Mouse (Mus musculus) Patski (cell line): ENCODE data around the gene Rsc1a1. TPM values are rescaled to one million over a fixed set of nuclear protein-coding genes. Genes with fewer than 3 reads are reported as not detected.

Experiments
- ATAC-seq: fragments of 100-300 bp; one replicate; pipeline ENCODE4 v1.8.0; 2021
- CTCF ChIA-PET: fragments of 350-600 bp; sonication (Branson Sonifier 250); formaldehyde crosslinking; loops from one replicate; lab custom pipeline; 2022; ENCODE audit warnings: inconsistent platforms; lab: Charles Lee
- POLR2A ChIA-PET: fragments of 350-600 bp; sonication (Branson Sonifier 250); formaldehyde crosslinking; loops from one replicate; lab custom pipeline; 2022; ENCODE audit warnings: antibody characterized with exemption, inconsistent platforms; lab: Charles Lee
- DNase-seq: peaks from one replicate; pipeline ENCODE4 v3.0.0-alpha.2; 2011; ENCODE audit warnings: low read depth, low spot score
- H3K27me3 ChIP-seq: fragments of 371-371 bp; one replicate; pipeline ENCODE4 v1.5.1; 2021
- CTCF ChIP-seq: fragments of 100-300 bp; IDR thresholded peaks from one replicate; pipeline ENCODE4 v1.5.1; 2021
- in situ Hi-C: fragments of 300-500 bp; cut with MboI; formaldehyde crosslinking; loops from 3 replicates; pipeline ENCODE4 v1.11.1; 2018; ENCODE audit warnings: low pct_unique_long_range_greater_than_20kb, mixed read lengths
- polyA plus RNA-seq: library from polyadenylated mRNA; unstranded; gene quantifications from one replicate; pipeline ENCODE4 v1.2.3, GENCODE M21; 2021

Rsc1a1 gene
- polyA plus RNA-seq, 1 experiment from 2014 or later, result 4.7 TPM

- POLR2A ChIA-PET, result interaction anchor here (1.3 kb wide), 1 partner anchor 23 kb away, joined by 3 read pairs; the partner anchor contains the start of gene Plekhm2
- no peaks in the 10 kb centered on the region for H3K27me3 ChIP-seq
- TF ChIP-seq CTCF, result no peak
- in situ Hi-C loops, result no loop called here
- ATAC-seq, result peak; percentile 23
- DNase-seq, result no peak
- CTCF ChIA-PET, result no interaction called here
Observed at GRCm38 (mm10) chr4:141641961-141642811, 43.2 kb downstream of the Rsc1a1 start.

GRCm38 (mm10) chr4:141641353-141641771 is 44.0 kb downstream of the Rsc1a1 start:
- no peaks in the 10 kb centered on the region for H3K27me3 ChIP-seq
- no peak for TF ChIP-seq CTCF
- in situ Hi-C loops, result no loop called here
- DNase-seq, result peak; percentile 47
- POLR2A ChIA-PET, result interaction anchor here (1.3 kb wide), 1 partner anchor 24 kb away, joined by 3 read pairs; the partner anchor contains the start of gene Plekhm2
- CTCF ChIA-PET, result no interaction called here
- ATAC-seq, result peak; percentile 44

GRCm38 (mm10) chr4:141639474-141639873 is 45.9 kb downstream of the Rsc1a1 start:
- no peak for TF ChIP-seq CTCF
- in situ Hi-C loops, result no loop called here
- ATAC-seq, result no peak
- ChIA-PET CTCF (no interaction called here), POLR2A (no interaction called here)
- H3K27me3 ChIP-seq, result no peaks in the 10 kb centered on the region
- DNase-seq, result no peak

- in situ Hi-C loops, result no loop called here
- TF ChIP-seq CTCF, result no peak
- ChIA-PET CTCF (interaction anchor here (1.0 to 1.2 kb wide), 2 partner anchors 12 to 18 kb away, joined by 3 read pairs; partner anchors contain the start of gene Tmem82), POLR2A (interaction anchor here (1.0 kb wide), 1 partner anchor 9 kb away, joined by 3 read pairs; no protein-coding TSS in a partner anchor)
- DNase-seq (peak; percentile 39), ATAC-seq (no peak)
- no peaks in the 10 kb centered on the region for H3K27me3 ChIP-seq
Observed at GRCm38 (mm10) chr4:141636693-141637092, 48.7 kb downstream of the Rsc1a1 start.

- POLR2A ChIA-PET, result no interaction called here
- H3K27me3 ChIP-seq, result no peaks in the 10 kb centered on the region
- CTCF ChIA-PET, result interaction anchor here (1.0 to 1.2 kb wide), 2 partner anchors 11 to 17 kb away, joined by 3 read pairs; partner anchors contain the start of gene Tmem82
- ATAC-seq, result no peak
- DNase-seq, result no peak
- in situ Hi-C loops, result no loop called here
- TF ChIP-seq CTCF, result no peak
Observed at GRCm38 (mm10) chr4:141635991-141636390, 49.4 kb downstream of the Rsc1a1 start.

Other genes starting within 250 kb of the Rsc1a1 start
- 0.06 TPM for gene Srarp, start 249.5 kb downstream of the Rsc1a1 start, polyA plus RNA-seq
- 19.8 TPM for gene Zbtb17, start 240.9 kb downstream of the Rsc1a1 start, polyA plus RNA-seq
- gene Spen, start 147.0 kb downstream of the Rsc1a1 start, polyA plus RNA-seq, result 31.8 TPM
- 90.1 TPM for gene Fblim1, start 79.5 kb downstream of the Rsc1a1 start, polyA plus RNA-seq
- 0.05 TPM for gene Tmem82, start 67.0 kb downstream of the Rsc1a1 start, polyA plus RNA-seq
- gene Slc25a34, start 61.8 kb downstream of the Rsc1a1 start, polyA plus RNA-seq, result 0.15 TPM
- gene Plekhm2, start 20.7 kb downstream of the Rsc1a1 start, polyA plus RNA-seq, result 37.0 TPM
- 16.6 TPM for gene Ddi2, start 37.8 kb upstream of the Rsc1a1 start, polyA plus RNA-seq
- gene Agmat, start 61.1 kb upstream of the Rsc1a1 start, polyA plus RNA-seq, result not detected
- 14.5 TPM for gene Dnajc16, start 105.3 kb upstream of the Rsc1a1 start, polyA plus RNA-seq
- 6.9 TPM for gene Casp9, start 108.0 kb upstream of the Rsc1a1 start, polyA plus RNA-seq
- gene Cela2a, start 140.6 kb upstream of the Rsc1a1 start, polyA plus RNA-seq, result not detected
- not detected for gene Ctrc, start 160.8 kb upstream of the Rsc1a1 start, polyA plus RNA-seq
- 54.6 TPM for gene Efhd2, start 189.3 kb upstream of the Rsc1a1 start, polyA plus RNA-seq